9 mouse cellular contexts compared by ENCODE assay signal in the genomic region with DNA sequence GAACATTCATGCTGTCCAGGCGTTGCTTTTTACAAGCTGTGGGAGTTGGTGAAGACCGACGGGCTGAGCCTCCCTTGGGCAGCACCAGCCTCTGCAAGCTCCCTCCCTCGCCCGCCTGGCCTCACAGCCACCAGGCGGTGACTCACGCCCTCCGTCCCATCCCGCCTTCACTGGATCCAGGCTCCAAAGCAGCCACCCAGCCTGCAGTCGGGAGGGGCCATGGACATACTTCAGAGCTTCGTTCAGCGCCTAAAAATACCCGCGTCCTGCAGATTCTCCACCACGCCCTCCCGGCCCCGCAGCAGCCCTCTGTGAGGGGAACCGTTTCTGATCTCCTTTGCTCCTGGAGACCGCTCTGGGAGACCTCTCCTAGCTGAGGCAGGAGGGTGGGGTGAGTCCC. TPM values are rescaled to one million over a fixed set of nuclear protein-coding genes. Genes with fewer than 3 reads are reported as not detected.
DNase-seq lines count a peak whose midpoint lies in the region; ATAC-seq lines count a peak whose summit lies in the region.
"Had no signal": no experiment of that assay in that cellular context is flagged by ENCODE, and none has a peak within 500 bp of the region (broad histone marks: within the 10 kb centered on the region; RNA-seq: fewer than 3 reads in every experiment).

No protein-coding gene starts in this region.

- peak overlapping the region; percentile 43 for H3K9ac ChIP-seq in embryonic facial prominence, embryonic 11.5 days (replicated peaks; ENCODE audit: low read length)
- H3K9ac ChIP-seq in heart, embryonic 16.5 days (ENCODE audit: low read length) = peak overlapping the region; percentile 57
- H3K9ac ChIP-seq in neural tube, embryonic 15.5 days (replicated peaks) = 0 out of 2 replicates have a peak overlapping the region, but pooled peaks have one; percentile 17

- H3K36me3 ChIP-seq in embryonic facial prominence, embryonic 11.5 days (replicated peaks; ENCODE audit: control insufficient read depth, insufficient read depth, low read depth, low read length) = no peaks in the 10 kb centered on the region
- H3K36me3 ChIP-seq in heart, embryonic 16.5 days (ENCODE audit: control insufficient read depth, insufficient read depth) = peaks cover 13% of the 10 kb centered on the region
- peaks cover 24% of the 10 kb centered on the region for H3K36me3 ChIP-seq in neural tube, embryonic 15.5 days

- no peak for ATAC-seq in embryonic facial prominence, embryonic 11.5 days (replicated peaks; ENCODE audit: insufficient number of reproducible peaks, low FRiP score, low TSS enrichment, low read depth)
- ATAC-seq in heart, embryonic 16.5 days (replicated peaks; ENCODE audit: extremely low read depth, insufficient read depth, low FRiP score) = peak; percentile 90
- no peak for ATAC-seq in neural tube, embryonic 15.5 days (ENCODE audit: low FRiP score)

- peak overlapping the region; percentile 19 for H3K4me2 ChIP-seq in embryonic facial prominence, embryonic 11.5 days (ENCODE audit: low read depth, low read length)
- H3K4me2 ChIP-seq in heart, embryonic 16.5 days (ENCODE audit: low read depth, low read length) = peak overlapping the region; percentile 44
- H3K4me2 ChIP-seq in neural tube, embryonic 15.5 days = peak overlapping the region; percentile 19

- H3K4me1 ChIP-seq in embryonic facial prominence, embryonic 11.5 days (ENCODE audit: control insufficient read depth, insufficient read depth, low read length) = peaks cover 4% of the 10 kb centered on the region
- H3K4me1 ChIP-seq in heart, embryonic 16.5 days (ENCODE audit: control insufficient read depth, insufficient read depth, low read length) = peaks cover 10% of the 10 kb centered on the region
- peaks cover 13% of the 10 kb centered on the region for H3K4me1 ChIP-seq in neural tube, embryonic 15.5 days

- no peak overlapping the region for H3K4me3 ChIP-seq in embryonic facial prominence, embryonic 11.5 days (ENCODE audit: low read depth, low read length)
- peak overlapping the region; percentile 8; the same call in 1 of the 2 replicates for H3K4me3 ChIP-seq in heart, embryonic 16.5 days (ENCODE audit: low read length)
- H3K4me3 ChIP-seq in neural tube, embryonic 15.5 days (replicated peaks) = no peak overlapping the region

- WGBS in embryonic facial prominence, embryonic 11.5 days = 11% methylated on average over 18 of the region's 19 CpGs
- WGBS in heart, embryonic 16.5 days = 9% methylated on average over 19 of the region's 19 CpGs
- whole genome bisulfite sequencing in neural tube, embryonic 15.5 days = 11% methylated on average over 19 of the region's 19 CpGs

- H3K27ac ChIP-seq in embryonic facial prominence, embryonic 11.5 days (replicated peaks; ENCODE audit: low read depth, low read length) = no peak overlapping the region
- peak overlapping the region; percentile 92 for H3K27ac ChIP-seq in heart, embryonic 16.5 days (ENCODE audit: low read length)
- no peak overlapping the region for H3K27ac ChIP-seq in neural tube, embryonic 15.5 days (replicated peaks)

- DNase-seq in right cerebral cortex, adult 18-20 months = peak; percentile 84
- no peak for DNase-seq in right cerebral cortex, postnatal 4 days
- peak; percentile 59 for DNase-seq in embryonic facial prominence, embryonic 11.5 days (ENCODE audit: low spot score)
- peak; percentile 34 for DNase-seq in liver
- no peak for DNase-seq in cerebellum, adult 8-10 months
- no peak for DNase-seq in layer of hippocampus, postnatal 10 days (ENCODE audit: low spot score in 2 of 2)

- H3K27me3 ChIP-seq in embryonic facial prominence, embryonic 11.5 days (ENCODE audit: control insufficient read depth, insufficient read depth, low read length) = no peaks in the 10 kb centered on the region
- H3K27me3 ChIP-seq in heart, embryonic 16.5 days (ENCODE audit: control insufficient read depth, insufficient read depth, low read length) = no peaks in the 10 kb centered on the region
- no peaks in the 10 kb centered on the region for H3K27me3 ChIP-seq in neural tube, embryonic 15.5 days (replicated peaks)

- no peaks in the 10 kb centered on the region for H3K9me3 ChIP-seq in embryonic facial prominence, embryonic 11.5 days (replicated peaks; ENCODE audit: control insufficient read depth, low read length)
- H3K9me3 ChIP-seq in heart, embryonic 16.5 days (replicated peaks; ENCODE audit: control insufficient read depth, low read length) = no peaks in the 10 kb centered on the region
- no peaks in the 10 kb centered on the region for H3K9me3 ChIP-seq in neural tube, embryonic 15.5 days (replicated peaks)

RNA-seq across cellular contexts. Expression of a gene that starts 9.1 kb away (rescaled TPM):
- 323 and 334 TPM in 2 replicates for polyA plus RNA-seq in embryonic facial prominence, embryonic 11.5 days (2014; fragmentation: Nextera tagmentation; extraction: Ambion mirVana)
- 252 and 258 TPM in 2 replicates for polyA plus RNA-seq in heart, embryonic 16.5 days (2015; fragmentation: Nextera tagmentation; extraction: Ambion mirVana)
- polyA plus RNA-seq in neural tube, embryonic 15.5 days (2015; fragmentation: Nextera tagmentation; extraction: Ambion mirVana) = 191 and 206 TPM in 2 replicates
- 10 to 100 TPM; 72.3 to 76.5 TPM for total RNA-seq in layer of hippocampus, postnatal 10 days (2021)

RNA-seq across cellular contexts. Expression of a gene that starts 16.6 kb away (rescaled TPM):
- polyA plus RNA-seq in embryonic facial prominence, embryonic 11.5 days (2014; fragmentation: Nextera tagmentation; extraction: Ambion mirVana) = 94.2 and 104 TPM in 2 replicates
- 58.7 and 59.3 TPM in 2 replicates for polyA plus RNA-seq in heart, embryonic 16.5 days (2015; fragmentation: Nextera tagmentation; extraction: Ambion mirVana)
- 73.7 and 82.7 TPM in 2 replicates for polyA plus RNA-seq in neural tube, embryonic 15.5 days (2015; fragmentation: Nextera tagmentation; extraction: Ambion mirVana)
- 100 to 1,000 TPM; 166 to 187 TPM for total RNA-seq in layer of hippocampus, postnatal 10 days (2021)

RNA-seq across cellular contexts. Expression of a gene that starts 21.1 kb away (rescaled TPM):
- not detected in 2 replicates for polyA plus RNA-seq in embryonic facial prominence, embryonic 11.5 days (2014; fragmentation: Nextera tagmentation; extraction: Ambion mirVana)
- polyA plus RNA-seq in heart, embryonic 16.5 days (2015; fragmentation: Nextera tagmentation; extraction: Ambion mirVana) = 0.05 TPM in 1 of 2 replicates, not detected in the other
- 0.04 and 0.09 TPM in 2 replicates for polyA plus RNA-seq in neural tube, embryonic 15.5 days (2015; fragmentation: Nextera tagmentation; extraction: Ambion mirVana)
- total RNA-seq in layer of hippocampus, postnatal 10 days (2021) = under 1 TPM in 1 of 2 experiments, not detected in 1; 0.07 TPM

RNA-seq across cellular contexts. Expression of a gene that starts 22.0 kb away (rescaled TPM):
- 59.8 and 71.3 TPM in 2 replicates for polyA plus RNA-seq in embryonic facial prominence, embryonic 11.5 days (2014; fragmentation: Nextera tagmentation; extraction: Ambion mirVana)
- polyA plus RNA-seq in heart, embryonic 16.5 days (2015; fragmentation: Nextera tagmentation; extraction: Ambion mirVana) = 35.5 and 36.7 TPM in 2 replicates
- 78.6 TPM in 2 replicates for polyA plus RNA-seq in neural tube, embryonic 15.5 days (2015; fragmentation: Nextera tagmentation; extraction: Ambion mirVana)
- total RNA-seq in layer of hippocampus, postnatal 10 days (2021) = 10 to 100 TPM; 25.8 to 31.9 TPM

RNA-seq across cellular contexts. Expression of a gene that starts 36.1 kb away (rescaled TPM):
- polyA plus RNA-seq in embryonic facial prominence, embryonic 11.5 days (2014; fragmentation: Nextera tagmentation; extraction: Ambion mirVana) = not detected in 2 replicates
- polyA plus RNA-seq in heart, embryonic 16.5 days (2015; fragmentation: Nextera tagmentation; extraction: Ambion mirVana) = not detected in 2 replicates
- polyA plus RNA-seq in neural tube, embryonic 15.5 days (2015; fragmentation: Nextera tagmentation; extraction: Ambion mirVana) = not detected in 2 replicates
- not detected for total RNA-seq in layer of hippocampus, postnatal 10 days (2021)
- polyA plus RNA-seq: cerebellum, adult 2 months had no signal

Comparison
In these comparisons a context has a peak if more than half of its experiments do, and no peak if none do; other contexts are left out.
1. DNase-seq: peak in right cerebral cortex, adult 18-20 months (single experiment), embryonic facial prominence, embryonic 11.5 days (single experiment) and liver (single experiment); none in right cerebral cortex, postnatal 4 days (single experiment), cerebellum, adult 8-10 months (single experiment) and layer of hippocampus, postnatal 10 days (0 of 2).
2. Peak in every context shown above with its lines, with median percentiles within 50 percentile points of each other: H3K4me2 ChIP-seq and H3K9ac ChIP-seq.